Mouse (Mus musculus): Measurements from ENCODE around the gene Idi2. TPM values are rescaled to one million over a fixed set of nuclear protein-coding genes. Genes with fewer than 3 reads are reported as not detected.
"Not testable (repeated sequence)": the region's sequence is repeated elsewhere in the genome, so short reads cannot be mapped to it uniquely, and the experiment has no call there.

The Idi2 gene
- polyA plus RNA-seq, 1 experiment from 2014 or later: not detected

DNA sequence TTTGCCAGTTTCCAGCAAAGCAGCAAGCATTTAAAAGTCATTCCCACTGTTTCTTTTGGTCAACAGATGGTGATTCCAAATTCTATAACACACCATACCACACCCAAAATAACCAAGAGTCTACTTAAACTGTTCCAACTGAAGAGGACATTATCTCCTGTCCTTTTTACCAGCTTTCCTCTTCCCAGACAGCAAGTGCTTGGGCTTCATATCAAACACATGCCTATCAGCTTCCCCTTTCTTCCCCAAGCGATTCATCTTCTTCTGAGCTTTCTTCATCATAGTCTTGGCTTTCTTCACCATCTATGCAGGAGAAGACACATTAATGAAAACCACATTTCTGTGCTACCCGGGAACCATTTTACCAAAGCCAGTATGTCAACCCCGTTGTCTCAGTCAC is 20.3 kb downstream of the Idi2 start:
- Histone ChIP-seq H3K4me2 (replicated peaks; ENCODE audit: low read depth, low read length) (no peak overlapping the region), H3K9me3 (ENCODE audit: control insufficient read depth, low read depth, low read length) (no peaks in the 10 kb centered on the region), H3K4me1 (ENCODE audit: control insufficient read depth, insufficient read depth, low read length) (no peaks in the 10 kb centered on the region), H3K36me3 (ENCODE audit: control insufficient read depth, insufficient read depth, low read length) (peaks cover 67% of the 10 kb centered on the region), H3K27ac (ENCODE audit: low read length) (no peak overlapping the region), H3K9ac (replicated peaks; ENCODE audit: low read depth, low read length) (no peak overlapping the region), H3K27me3 (ENCODE audit: control insufficient read depth, insufficient read depth, low read length) (no peaks in the 10 kb centered on the region), H3K4me3 (ENCODE audit: low read depth, low read length) (no peak overlapping the region)
- ATAC-seq (ENCODE audit: insufficient number of reproducible peaks, insufficient read depth, low FRiP score, low read depth): no peak
- WGBS: 96% methylated on average over 3 of the region's 3 CpGs

DNA sequence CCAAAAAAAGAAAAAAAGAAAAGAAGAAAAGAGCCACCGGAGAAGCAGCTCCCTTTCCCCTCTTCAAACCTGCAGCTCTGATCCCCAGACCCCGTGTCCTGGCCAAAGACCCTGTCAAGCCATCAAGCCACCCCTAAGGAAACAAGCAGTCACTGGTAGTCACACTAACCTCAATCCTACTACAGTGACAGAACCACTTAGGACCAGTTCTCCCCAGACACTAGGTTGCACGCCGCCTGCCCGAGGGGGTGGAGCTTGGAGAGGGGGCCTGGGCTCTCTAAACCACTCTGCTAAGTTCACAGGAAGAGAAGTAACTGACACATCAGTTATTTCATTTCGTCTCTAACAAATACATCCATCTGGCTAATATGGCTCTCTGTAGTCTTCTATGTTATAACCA is 39.6 kb downstream of the Idi2 start:
- no peak overlapping the region for H3K27ac ChIP-seq (ENCODE audit: low read length)
- 94% methylated on average over 6 of the region's 6 CpGs for WGBS
- H3K9ac ChIP-seq (replicated peaks; ENCODE audit: low read depth, low read length): no peak overlapping the region
- H3K9me3 ChIP-seq (ENCODE audit: control insufficient read depth, low read depth, low read length): no peaks in the 10 kb centered on the region
- H3K36me3 ChIP-seq (ENCODE audit: control insufficient read depth, insufficient read depth, low read length): peaks cover 27% of the 10 kb centered on the region
- 0 out of 2 replicates have a peak, but pooled peaks cover 2% of the 10 kb centered on the region for H3K4me1 ChIP-seq (ENCODE audit: control insufficient read depth, insufficient read depth, low read length)
- no peak for ATAC-seq (ENCODE audit: insufficient number of reproducible peaks, insufficient read depth, low FRiP score, low read depth)
- no peaks in the 10 kb centered on the region for H3K27me3 ChIP-seq (ENCODE audit: control insufficient read depth, insufficient read depth, low read length)
- H3K4me3 ChIP-seq (ENCODE audit: low read depth, low read length): no peak overlapping the region
- no peak overlapping the region for H3K4me2 ChIP-seq (replicated peaks; ENCODE audit: low read depth, low read length)

DNA sequence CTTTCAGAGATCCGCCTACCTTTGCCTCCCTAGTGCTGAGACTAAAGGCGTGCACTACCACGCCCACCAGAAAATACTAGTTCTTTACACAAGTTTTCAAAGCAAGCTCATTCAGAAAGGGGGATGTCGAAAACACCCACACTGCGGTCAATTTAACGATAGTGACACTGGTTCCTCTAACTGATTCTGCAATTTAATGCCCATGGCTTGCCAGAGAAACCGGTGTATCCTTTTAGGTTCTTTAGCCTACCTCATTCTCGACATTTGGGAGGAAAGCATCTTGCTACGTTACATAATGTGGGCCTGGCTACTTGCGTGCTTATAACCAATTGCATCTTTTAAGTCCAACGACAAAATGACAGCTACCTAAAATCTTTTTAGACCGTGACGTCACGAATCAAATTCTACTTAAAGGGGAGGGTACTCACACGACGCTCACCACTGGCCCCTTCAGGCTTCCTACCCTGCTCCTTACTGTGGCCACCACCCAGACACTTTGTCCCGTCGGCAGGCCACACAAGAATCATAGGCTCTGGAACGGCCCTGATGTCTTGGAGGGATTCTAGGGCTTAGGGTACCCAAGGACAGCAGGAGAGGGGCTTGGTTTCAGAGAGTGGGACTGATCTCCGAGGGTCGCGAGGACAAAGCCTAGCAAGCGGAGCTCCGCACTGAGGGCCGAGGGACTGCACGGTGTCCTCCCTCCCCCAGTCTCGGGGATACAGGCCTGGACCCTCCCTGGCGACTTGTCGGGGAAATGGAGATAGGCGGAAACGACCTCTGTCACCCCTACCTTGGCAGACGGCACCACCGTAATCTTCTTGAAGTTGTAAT is 42.7 kb downstream of the Idi2 start:
- Histone ChIP-seq H3K9me3 (ENCODE audit: control insufficient read depth, low read depth, low read length) (no peaks in the 10 kb centered on the region), H3K27me3 (ENCODE audit: control insufficient read depth, insufficient read depth, low read length) (no peaks in the 10 kb centered on the region), H3K4me2 (replicated peaks; ENCODE audit: low read depth, low read length) (peak overlapping the region; percentile 66), H3K27ac (ENCODE audit: low read length) (no peak overlapping the region), H3K4me1 (ENCODE audit: control insufficient read depth, insufficient read depth, low read length) (0 out of 2 replicates have a peak, but pooled peaks cover 2% of the 10 kb centered on the region), H3K4me3 (ENCODE audit: low read depth, low read length) (peak overlapping the region; percentile 87), H3K36me3 (ENCODE audit: control insufficient read depth, insufficient read depth, low read length) (peaks cover 9% of the 10 kb centered on the region; the same call in 1 of the 2 replicates), H3K9ac (replicated peaks; ENCODE audit: low read depth, low read length) (peak overlapping the region; percentile 75)
- peak; percentile 61; the same call in 1 of the 2 replicates for ATAC-seq (ENCODE audit: insufficient number of reproducible peaks, insufficient read depth, low FRiP score, low read depth)
- WGBS: 3% methylated on average over 33 of the region's 33 CpGs

DNA sequence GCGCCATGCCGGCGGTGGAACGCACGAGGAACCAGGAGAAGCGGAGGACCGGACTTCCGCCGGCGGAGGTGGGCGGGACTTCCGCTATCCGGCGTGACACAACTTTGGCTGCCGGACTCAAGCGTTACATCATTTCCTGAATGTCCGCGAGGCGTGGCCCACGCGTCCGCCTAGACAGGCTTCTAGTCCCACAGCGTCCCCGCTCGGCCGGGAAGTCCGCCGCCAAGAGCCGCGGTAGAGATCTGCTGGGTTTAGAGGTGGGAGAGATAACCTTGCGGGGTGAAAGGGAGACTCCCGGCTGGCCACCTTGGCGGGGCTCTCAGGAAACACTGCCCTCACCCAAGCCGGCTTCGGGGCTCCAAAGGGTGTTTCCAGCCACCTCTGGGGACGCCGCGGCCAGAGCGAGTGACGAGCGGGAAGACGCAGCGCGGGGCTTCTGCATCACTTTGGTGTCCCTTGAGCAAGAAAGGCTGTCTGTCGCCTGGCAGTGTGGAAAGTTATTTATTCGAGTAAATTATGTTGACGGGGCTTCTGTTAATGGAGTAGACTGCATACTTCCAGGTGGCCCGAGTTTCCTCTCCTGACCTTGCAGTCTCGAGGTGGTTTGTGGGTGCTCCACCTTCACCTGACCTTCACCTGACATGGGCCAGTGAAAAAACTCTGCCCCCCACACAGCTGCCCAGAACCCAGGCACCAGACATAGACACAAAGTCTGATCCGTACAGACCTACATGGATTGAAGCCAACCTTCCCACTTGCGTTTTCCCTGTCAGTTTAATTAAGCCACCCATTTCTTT is 43.5 kb downstream of the Idi2 start, which contains the start of gene Gtpbp4:
Gene Gtpbp4, minus strand, starts transcription at position 94 of the 797 bp plus-strand sequence.
- H3K4me1 ChIP-seq (ENCODE audit: control insufficient read depth, insufficient read depth, low read length): 0 out of 2 replicates have a peak, but pooled peaks cover 2% of the 10 kb centered on the region
- peak; percentile 98 for ATAC-seq (ENCODE audit: insufficient number of reproducible peaks, insufficient read depth, low FRiP score, low read depth)
- H3K36me3 ChIP-seq (ENCODE audit: control insufficient read depth, insufficient read depth, low read length): peaks cover 4% of the 10 kb centered on the region; the same call in 1 of the 2 replicates
- peak within 1 kb of the TSS; percentile 87 for H3K4me3 ChIP-seq (ENCODE audit: low read depth, low read length)
- H3K27me3 ChIP-seq (ENCODE audit: control insufficient read depth, insufficient read depth, low read length): no peaks in the 10 kb centered on the region
- under 1% methylated on average over 51 of the region's 51 CpGs for WGBS
- H3K27ac ChIP-seq (ENCODE audit: low read length): peak within 1 kb of the TSS; percentile 66; the same call in 1 of the 2 replicates
- peak within 1 kb of the TSS; percentile 75 for H3K9ac ChIP-seq (replicated peaks; ENCODE audit: low read depth, low read length)
- H3K9me3 ChIP-seq (ENCODE audit: control insufficient read depth, low read depth, low read length): no peaks in the 10 kb centered on the region
- H3K4me2 ChIP-seq (replicated peaks; ENCODE audit: low read depth, low read length): peak within 1 kb of the TSS; percentile 66

DNA sequence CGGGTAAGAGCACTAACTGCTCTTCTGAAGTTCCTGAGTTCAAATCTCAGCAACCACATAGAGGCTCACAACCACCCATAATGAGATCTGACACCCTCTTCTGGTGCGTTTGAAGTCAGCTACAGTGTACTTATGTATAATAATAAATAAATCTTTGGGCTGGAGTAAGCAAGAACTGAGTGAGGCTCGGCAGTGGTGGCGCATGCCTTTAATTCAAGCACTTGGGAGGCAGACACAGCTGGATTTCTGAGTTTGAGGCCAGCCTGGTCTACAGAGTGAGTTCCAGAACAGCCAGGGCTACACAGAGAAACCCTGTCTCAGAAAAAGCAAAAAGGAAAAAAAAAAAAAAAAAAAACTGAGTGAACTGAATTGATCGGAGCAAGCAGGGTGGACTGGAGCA is 44.6 kb downstream of the Idi2 start:
- H3K4me2 ChIP-seq (replicated peaks; ENCODE audit: low read depth, low read length); ATAC-seq (ENCODE audit: insufficient number of reproducible peaks, insufficient read depth, low FRiP score, low read depth); H3K27ac ChIP-seq (ENCODE audit: low read length); H3K36me3 ChIP-seq (ENCODE audit: control insufficient read depth, insufficient read depth, low read length); H3K4me1 ChIP-seq (ENCODE audit: control insufficient read depth, insufficient read depth, low read length); H3K4me3 ChIP-seq (ENCODE audit: low read depth, low read length); H3K27me3 ChIP-seq (ENCODE audit: control insufficient read depth, insufficient read depth, low read length); H3K9me3 ChIP-seq (ENCODE audit: control insufficient read depth, low read depth, low read length); H3K9ac ChIP-seq (replicated peaks; ENCODE audit: low read depth, low read length): not testable (repeated sequence)
- 72% methylated on average over 5 of the region's 5 CpGs for WGBS

DNA sequence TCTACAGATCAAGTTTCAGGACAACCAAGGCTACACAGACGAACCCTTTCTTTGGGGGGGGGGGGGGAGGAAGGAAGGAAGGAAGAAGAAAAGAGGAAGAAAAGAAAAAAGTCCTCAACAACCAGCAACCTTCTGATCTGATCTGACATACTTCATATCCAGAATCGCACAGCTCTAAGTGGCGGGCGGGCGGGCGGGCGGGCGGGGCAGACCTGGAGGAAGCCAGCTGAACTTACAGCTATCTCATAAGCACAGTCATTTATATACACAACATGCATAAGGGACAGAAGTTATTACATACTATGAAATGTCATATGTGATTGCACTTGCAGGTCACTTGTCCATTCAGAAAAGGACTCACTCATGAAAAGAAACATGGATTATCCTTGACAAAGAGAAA is 46.8 kb downstream of the Idi2 start:
- Histone ChIP-seq H3K36me3 (ENCODE audit: control insufficient read depth, insufficient read depth, low read length) (no peaks in the 10 kb centered on the region), H3K9ac (replicated peaks; ENCODE audit: low read depth, low read length) (no peak overlapping the region), H3K4me2 (replicated peaks; ENCODE audit: low read depth, low read length) (no peak overlapping the region), H3K4me1 (ENCODE audit: control insufficient read depth, insufficient read depth, low read length) (0 out of 2 replicates have a peak, but pooled peaks cover 2% of the 10 kb centered on the region), H3K27me3 (ENCODE audit: control insufficient read depth, insufficient read depth, low read length) (no peaks in the 10 kb centered on the region), H3K27ac (ENCODE audit: low read length) (no peak overlapping the region), H3K9me3 (ENCODE audit: control insufficient read depth, low read depth, low read length) (no peaks in the 10 kb centered on the region), H3K4me3 (ENCODE audit: low read depth, low read length) (no peak overlapping the region)
- 83% methylated on average over 8 of the region's 8 CpGs for WGBS
- ATAC-seq (ENCODE audit: insufficient number of reproducible peaks, insufficient read depth, low FRiP score, low read depth): no peak

DNA sequence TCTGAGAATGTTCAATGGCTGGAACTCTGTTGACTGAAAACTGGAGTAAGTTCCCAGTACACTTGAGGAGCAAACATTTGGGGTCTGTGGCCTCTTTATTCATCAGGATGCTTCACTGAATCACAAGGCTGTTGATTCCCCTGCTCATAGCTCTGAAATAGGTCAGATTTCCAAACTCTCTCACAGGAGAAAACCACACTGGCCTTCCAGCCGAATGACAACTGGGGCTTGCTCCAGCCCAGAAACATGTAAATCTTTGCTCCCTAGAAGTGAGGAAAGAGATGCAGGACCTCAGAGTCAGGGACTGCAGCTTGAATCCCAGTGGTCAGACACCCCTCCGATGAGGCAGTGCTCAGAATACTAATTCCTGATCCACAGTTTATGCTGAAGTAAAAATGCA is 50.6 kb downstream of the Idi2 start:
- Histone ChIP-seq H3K4me1 (ENCODE audit: control insufficient read depth, insufficient read depth, low read length) (no peaks in the 10 kb centered on the region), H3K36me3 (ENCODE audit: control insufficient read depth, insufficient read depth, low read length) (no peaks in the 10 kb centered on the region), H3K9ac (replicated peaks; ENCODE audit: low read depth, low read length) (no peak overlapping the region), H3K4me2 (replicated peaks; ENCODE audit: low read depth, low read length) (no peak overlapping the region), H3K9me3 (ENCODE audit: control insufficient read depth, low read depth, low read length) (no peaks in the 10 kb centered on the region), H3K4me3 (ENCODE audit: low read depth, low read length) (no peak overlapping the region), H3K27me3 (ENCODE audit: control insufficient read depth, insufficient read depth, low read length) (no peaks in the 10 kb centered on the region), H3K27ac (ENCODE audit: low read length) (no peak overlapping the region)
- ATAC-seq (ENCODE audit: insufficient number of reproducible peaks, insufficient read depth, low FRiP score, low read depth): no peak
- 72% methylated on average over 2 of the region's 2 CpGs for WGBS

All from stomach, embryonic 14.5 days (tissue).